Mouse (Mus musculus): ENCODE measurements around the gene 1110017D15Rik. TPM values are rescaled to one million over a fixed set of nuclear protein-coding genes. Genes with fewer than 3 reads are reported as not detected.
A peak's percentile ranks its signal among the peaks of the same experiment; 100 is the strongest.

1110017D15Rik gene
- polyA plus RNA-seq, 1 experiment from 2014 or later: 24.2 TPM

GRCm38 (mm10) chr4:41479456-41479804 is 37.7 kb downstream of the 1110017D15Rik start:
- no peak overlapping the region for H3K4me2 ChIP-seq (replicated peaks)
- H3K36me3 ChIP-seq (replicated peaks; ENCODE audit: control insufficient read depth, insufficient read depth): peaks cover 7% of the 10 kb centered on the region; the same call in 1 of the 2 replicates
- DNase-seq (ENCODE audit: low spot score) (no peak), ATAC-seq (ENCODE audit: low FRiP score) (no peak)
- H3K4me1 ChIP-seq (replicated peaks; ENCODE audit: control insufficient read depth, insufficient read depth, low read length): no peaks in the 10 kb centered on the region
- no peak overlapping the region for H3K27ac ChIP-seq
- H3K9me3 ChIP-seq (ENCODE audit: control insufficient read depth, low read length): no peaks in the 10 kb centered on the region
- no peak overlapping the region for H3K4me3 ChIP-seq (replicated peaks; ENCODE audit: low read length)
- 76% methylated on average over 1 of the region's 1 CpGs for WGBS
- H3K27me3 ChIP-seq (ENCODE audit: control insufficient read depth, insufficient read depth, low read length): no peaks in the 10 kb centered on the region
- H3K9ac ChIP-seq: no peak overlapping the region

- ATAC-seq (ENCODE audit: low FRiP score): no peak
- no peaks in the 10 kb centered on the region for H3K4me1 ChIP-seq (replicated peaks; ENCODE audit: control insufficient read depth, insufficient read depth, low read length)
- no peak overlapping the region for H3K4me2 ChIP-seq (replicated peaks)
- H3K9me3 ChIP-seq (ENCODE audit: control insufficient read depth, low read length): no peaks in the 10 kb centered on the region
- no peaks in the 10 kb centered on the region for H3K27me3 ChIP-seq (ENCODE audit: control insufficient read depth, insufficient read depth, low read length)
- no peak for DNase-seq (ENCODE audit: low spot score)
- H3K9ac ChIP-seq: no peak overlapping the region
- WGBS: 66% methylated on average over 4 of the region's 4 CpGs
- no peak overlapping the region for H3K27ac ChIP-seq
- H3K36me3 ChIP-seq (replicated peaks; ENCODE audit: control insufficient read depth, insufficient read depth): peaks cover 7% of the 10 kb centered on the region; the same call in 1 of the 2 replicates
- H3K4me3 ChIP-seq (replicated peaks; ENCODE audit: low read length): no peak overlapping the region
These were observed 38.2 kb downstream of the 1110017D15Rik start for GRCm38 (mm10) chr4:41478751-41479455.

- ATAC-seq (ENCODE audit: low FRiP score) (no peak), DNase-seq (ENCODE audit: low spot score) (no peak)
- Histone ChIP-seq H3K4me2 (replicated peaks) (no peak overlapping the region), H3K27ac (no peak overlapping the region), H3K9ac (no peak overlapping the region), H3K9me3 (ENCODE audit: control insufficient read depth, low read length) (no peaks in the 10 kb centered on the region), H3K4me1 (replicated peaks; ENCODE audit: control insufficient read depth, insufficient read depth, low read length) (no peaks in the 10 kb centered on the region), H3K27me3 (ENCODE audit: control insufficient read depth, insufficient read depth, low read length) (no peaks in the 10 kb centered on the region), H3K4me3 (replicated peaks; ENCODE audit: low read length) (no peak overlapping the region), H3K36me3 (replicated peaks; ENCODE audit: control insufficient read depth, insufficient read depth) (peaks cover 7% of the 10 kb centered on the region; the same call in 1 of the 2 replicates)
- WGBS: 91% methylated on average over 9 of the region's 9 CpGs
These were observed 39.4 kb downstream of the 1110017D15Rik start for GRCm38 (mm10) chr4:41477648-41478160.

GRCm38 (mm10) chr4:41471384-41471689 is 45.8 kb downstream of the 1110017D15Rik start:
- Histone ChIP-seq H3K9me3 (ENCODE audit: control insufficient read depth, low read length) (no peaks in the 10 kb centered on the region), H3K36me3 (replicated peaks; ENCODE audit: control insufficient read depth, insufficient read depth) (no peaks in the 10 kb centered on the region), H3K27me3 (ENCODE audit: control insufficient read depth, insufficient read depth, low read length) (no peaks in the 10 kb centered on the region), H3K9ac (no peak overlapping the region), H3K4me1 (replicated peaks; ENCODE audit: control insufficient read depth, insufficient read depth, low read length) (no peaks in the 10 kb centered on the region), H3K4me2 (replicated peaks) (no peak overlapping the region), H3K4me3 (replicated peaks; ENCODE audit: low read length) (no peak overlapping the region), H3K27ac (peak overlapping the region; percentile 73)
- DNase-seq (ENCODE audit: low spot score) (no peak), ATAC-seq (ENCODE audit: low FRiP score) (no peak)
- WGBS: 79% methylated on average over 1 of the region's 1 CpGs

GRCm38 (mm10) chr4:41470684-41471383 is 46.3 kb downstream of the 1110017D15Rik start:
- H3K27me3 ChIP-seq (ENCODE audit: control insufficient read depth, insufficient read depth, low read length): no peaks in the 10 kb centered on the region
- peak; percentile 38 for DNase-seq (ENCODE audit: low spot score)
- no peak overlapping the region for H3K4me3 ChIP-seq (replicated peaks; ENCODE audit: low read length)
- peak; percentile 72; the same call in 1 of the 2 replicates for ATAC-seq (ENCODE audit: low FRiP score)
- no peak overlapping the region for H3K4me2 ChIP-seq (replicated peaks)
- H3K9me3 ChIP-seq (ENCODE audit: control insufficient read depth, low read length): no peaks in the 10 kb centered on the region
- H3K9ac ChIP-seq: no peak overlapping the region
- no peaks in the 10 kb centered on the region for H3K4me1 ChIP-seq (replicated peaks; ENCODE audit: control insufficient read depth, insufficient read depth, low read length)
- WGBS: 27% methylated on average over 5 of the region's 5 CpGs
- no peaks in the 10 kb centered on the region for H3K36me3 ChIP-seq (replicated peaks; ENCODE audit: control insufficient read depth, insufficient read depth)
- H3K27ac ChIP-seq: peak overlapping the region; percentile 73

- Histone ChIP-seq H3K9me3 (ENCODE audit: control insufficient read depth, low read length) (no peaks in the 10 kb centered on the region), H3K9ac (no peak overlapping the region), H3K36me3 (replicated peaks; ENCODE audit: control insufficient read depth, insufficient read depth) (no peaks in the 10 kb centered on the region), H3K27ac (peak overlapping the region; percentile 62), H3K4me1 (replicated peaks; ENCODE audit: control insufficient read depth, insufficient read depth, low read length) (no peaks in the 10 kb centered on the region), H3K27me3 (ENCODE audit: control insufficient read depth, insufficient read depth, low read length) (no peaks in the 10 kb centered on the region), H3K4me3 (replicated peaks; ENCODE audit: low read length) (no peak overlapping the region), H3K4me2 (replicated peaks) (no peak overlapping the region)
- 53% methylated on average over 7 of the region's 7 CpGs for WGBS
- no peak for ATAC-seq (ENCODE audit: low FRiP score)
- no peak for DNase-seq (ENCODE audit: low spot score)
These were observed 47.0 kb downstream of the 1110017D15Rik start for GRCm38 (mm10) chr4:41470051-41470683.

DNA sequence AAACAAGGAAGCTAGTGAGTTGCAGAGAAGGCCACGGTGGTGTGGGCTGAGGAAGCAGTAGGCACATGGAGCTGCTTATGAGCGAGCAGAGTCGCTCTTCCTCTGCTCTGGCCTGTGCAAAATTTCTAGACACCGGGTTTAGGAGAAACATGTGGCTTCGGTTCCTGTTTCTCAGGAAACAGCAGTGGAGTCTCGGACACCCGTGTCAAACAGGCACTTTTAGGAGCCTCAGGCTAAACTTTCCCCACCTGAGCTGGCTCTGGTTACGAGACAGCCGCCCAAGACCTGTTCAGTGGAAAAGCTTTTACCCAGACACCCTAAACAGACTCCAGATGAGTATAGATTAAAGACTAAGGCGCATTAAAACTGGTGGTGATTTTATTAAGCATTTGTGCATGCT is 47.9 kb downstream of the 1110017D15Rik start:
- no peaks in the 10 kb centered on the region for H3K27me3 ChIP-seq (ENCODE audit: control insufficient read depth, insufficient read depth, low read length)
- no peak overlapping the region for H3K4me3 ChIP-seq (replicated peaks; ENCODE audit: low read length)
- no peak overlapping the region for H3K9ac ChIP-seq
- WGBS: 77% methylated on average over 10 of the region's 10 CpGs
- H3K4me2 ChIP-seq (replicated peaks): no peak overlapping the region
- no peak for ATAC-seq (ENCODE audit: low FRiP score)
- no peaks in the 10 kb centered on the region for H3K4me1 ChIP-seq (replicated peaks; ENCODE audit: control insufficient read depth, insufficient read depth, low read length)
- no peaks in the 10 kb centered on the region for H3K9me3 ChIP-seq (ENCODE audit: control insufficient read depth, low read length)
- no peak for DNase-seq (ENCODE audit: low spot score)
- H3K27ac ChIP-seq: no peak overlapping the region
- no peaks in the 10 kb centered on the region for H3K36me3 ChIP-seq (replicated peaks; ENCODE audit: control insufficient read depth, insufficient read depth)

DNA sequence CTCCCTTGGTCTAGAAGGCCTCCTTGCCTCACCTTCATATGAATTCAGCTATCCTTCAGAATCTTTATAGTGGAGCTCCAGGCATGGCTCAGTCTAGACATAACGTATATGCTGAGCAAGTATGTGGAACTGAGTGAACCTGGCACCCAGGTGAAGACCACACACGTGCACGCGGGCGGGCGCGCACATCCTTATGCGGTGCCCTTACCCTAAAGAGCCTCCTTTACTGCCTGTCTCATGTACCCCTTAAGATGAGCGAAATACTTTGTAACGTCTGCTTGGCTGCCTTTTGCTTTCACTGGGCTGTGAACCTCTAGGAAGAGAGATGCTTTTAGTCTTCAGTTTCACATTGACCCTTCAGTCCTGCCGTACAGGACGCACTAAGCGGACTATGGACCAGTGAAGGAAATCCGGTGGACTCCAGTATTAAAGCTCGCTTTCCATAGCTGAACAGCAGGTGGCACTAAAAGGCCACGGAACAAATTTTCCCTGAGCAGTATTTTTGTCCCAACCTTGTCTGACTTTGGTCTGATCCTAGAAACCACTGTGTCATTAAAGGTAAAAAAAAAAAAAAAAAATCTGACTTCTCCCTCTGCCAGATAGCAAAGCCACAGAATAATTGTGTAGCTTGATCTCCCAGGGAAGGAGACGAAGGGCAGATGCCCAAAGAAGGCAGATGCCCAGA is 48.6 kb downstream of the 1110017D15Rik start:
- Histone ChIP-seq H3K9ac (no peak overlapping the region), H3K27me3 (ENCODE audit: control insufficient read depth, insufficient read depth, low read length) (no peaks in the 10 kb centered on the region), H3K9me3 (ENCODE audit: control insufficient read depth, low read length) (no peaks in the 10 kb centered on the region), H3K4me3 (replicated peaks; ENCODE audit: low read length) (no peak overlapping the region), H3K36me3 (replicated peaks; ENCODE audit: control insufficient read depth, insufficient read depth) (no peaks in the 10 kb centered on the region), H3K4me1 (replicated peaks; ENCODE audit: control insufficient read depth, insufficient read depth, low read length) (peaks cover 5% of the 10 kb centered on the region), H3K27ac (no peak overlapping the region), H3K4me2 (replicated peaks) (no peak overlapping the region)
- DNase-seq (ENCODE audit: low spot score) (peak; percentile 86), ATAC-seq (ENCODE audit: low FRiP score) (no peak)
- 58% methylated on average over 17 of the region's 17 CpGs for WGBS

- no peaks in the 10 kb centered on the region for H3K9me3 ChIP-seq (ENCODE audit: control insufficient read depth, low read length)
- 5% methylated on average over 17 of the region's 17 CpGs for WGBS
- DNase-seq (ENCODE audit: low spot score): peak; percentile 51
- no peaks in the 10 kb centered on the region for H3K36me3 ChIP-seq (replicated peaks; ENCODE audit: control insufficient read depth, insufficient read depth)
- peak overlapping the region; percentile 74 for H3K9ac ChIP-seq
- peak overlapping the region; percentile 44; the same call in 1 of the 2 replicates for H3K27ac ChIP-seq
- H3K4me2 ChIP-seq (replicated peaks): peak overlapping the region; percentile 52
- H3K27me3 ChIP-seq (ENCODE audit: control insufficient read depth, insufficient read depth, low read length): no peaks in the 10 kb centered on the region
- peaks cover 5% of the 10 kb centered on the region for H3K4me1 ChIP-seq (replicated peaks; ENCODE audit: control insufficient read depth, insufficient read depth, low read length)
- H3K4me3 ChIP-seq (replicated peaks; ENCODE audit: low read length): peak overlapping the region; percentile 67
- ATAC-seq (ENCODE audit: low FRiP score): no peak; the same call in 1 of the 2 replicates
These were observed 51.9 kb downstream of the 1110017D15Rik start for GRCm38 (mm10) chr4:41465287-41465665.

All from hindbrain, embryonic 14.5 days (tissue).